Mouse (Mus musculus) G1E-ER4 (cell line): ENCODE measurements around the gene Rccd1. TPM values are rescaled to one million over a fixed set of nuclear protein-coding genes. Genes with fewer than 3 reads are reported as not detected.

ENCODE experiments used
- GATA1 ChIP-seq: IDR thresholded peaks from one replicate; pipeline ENCODE4 v1.8.0; 2012; ENCODE audit warnings: low read length, inconsistent platforms
- polyA plus RNA-seq: library from polyadenylated mRNA; stranded (reverse); fragments of >175 nt; gene quantifications from 2 replicates; pipeline ENCODE4 v1.2.3, GENCODE M21; 2012

The Rccd1 gene
- polyA plus RNA-seq, 1 experiment = 22.2 TPM

DNA sequence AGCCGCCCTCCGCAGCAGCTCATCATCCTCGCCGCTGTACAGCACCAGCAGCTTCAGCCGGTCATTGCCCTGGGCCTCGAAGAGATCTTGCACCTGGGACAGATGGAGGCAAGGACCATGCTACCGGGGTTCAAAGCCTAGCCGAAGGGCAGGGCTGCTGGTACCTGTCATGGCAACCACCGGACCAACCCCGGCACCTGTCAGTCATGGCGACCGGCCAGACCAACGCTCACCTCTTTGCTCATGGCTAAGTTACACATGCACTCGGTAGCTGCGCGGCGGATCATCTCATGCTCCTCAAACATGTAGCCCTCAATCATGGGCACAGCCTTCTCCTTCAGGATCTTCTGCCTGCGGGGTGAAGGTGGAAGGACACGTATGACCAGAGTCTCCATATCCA lies 1.8 kb upstream of the Rccd1 start:
- no peak for TF ChIP-seq GATA1

GRCm38 (mm10) chr7:80325292-80325868 lies 1.1 kb upstream of the Rccd1 start:
- TF ChIP-seq GATA1 = no peak

- no peak for TF ChIP-seq GATA1
Measured at GRCm38 (mm10) chr7:80323336-80323735, 918 bp downstream of the Rccd1 start.

DNA sequence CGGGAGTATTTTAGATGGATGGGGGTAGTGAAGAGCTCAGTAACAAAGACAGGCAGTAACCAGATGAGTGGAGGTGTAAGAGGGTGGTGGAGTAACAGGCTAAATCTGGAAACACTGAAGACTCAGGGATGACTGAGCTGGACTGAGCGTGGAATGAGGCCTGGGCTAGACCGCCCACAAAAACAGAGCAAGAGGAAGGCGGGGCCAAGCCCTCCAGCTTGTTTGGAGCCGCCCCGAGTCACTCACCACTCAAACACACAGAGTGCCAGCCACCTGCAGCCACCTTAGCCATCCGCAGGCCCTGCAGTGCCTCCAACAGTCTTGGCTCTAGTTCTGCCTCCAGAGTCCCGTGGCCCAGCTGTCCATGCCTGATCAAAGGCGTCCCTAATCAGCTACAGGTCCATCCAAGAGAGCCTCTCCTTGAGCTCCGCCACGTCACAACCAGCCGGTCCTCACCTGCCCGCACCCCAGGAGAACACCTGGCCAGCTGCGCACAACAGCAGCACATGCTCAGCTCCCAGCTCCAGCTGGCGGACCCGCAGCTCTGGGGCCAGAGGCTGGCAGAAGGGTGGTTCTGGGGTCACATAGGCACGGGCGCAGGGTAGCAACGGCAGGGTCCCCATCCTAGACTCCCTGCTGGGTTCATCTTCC lies 4.3 kb downstream of the Rccd1 start:
- no peak for TF ChIP-seq GATA1

GRCm38 (mm10) chr7:80318670-80319069 lies 5.6 kb downstream of the Rccd1 start:
- TF ChIP-seq GATA1 = no peak

DNA sequence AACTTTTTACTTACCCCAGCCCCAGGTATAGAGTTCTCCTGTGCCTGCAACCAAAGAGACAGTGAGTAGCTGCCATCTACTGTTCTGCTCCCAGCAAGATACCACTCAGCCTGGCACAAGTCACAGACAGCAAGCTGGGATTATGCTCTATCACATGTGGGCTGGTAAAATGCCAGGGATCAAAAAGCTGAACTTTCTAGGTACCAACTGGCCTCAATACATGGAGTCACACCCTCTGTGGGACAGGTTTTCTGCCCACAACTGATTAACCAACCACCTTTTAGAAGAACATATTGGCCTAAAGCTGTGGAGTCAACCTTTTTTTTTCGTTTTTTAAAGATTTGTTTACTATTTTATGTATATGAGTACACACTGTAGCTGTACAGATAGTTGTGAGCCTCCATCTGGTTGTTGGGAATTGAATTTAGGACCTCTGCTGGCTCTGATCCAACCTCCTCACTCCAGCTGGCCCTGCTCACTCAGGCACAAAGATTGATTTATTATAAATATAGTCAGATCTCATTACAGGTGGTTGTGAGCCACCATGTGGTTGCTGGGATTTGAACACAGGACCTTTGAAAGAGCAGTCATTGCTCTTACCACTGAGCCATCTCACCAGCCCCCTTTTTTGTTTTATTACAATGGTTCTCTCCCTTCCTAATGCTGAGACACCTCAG lies 6.7 kb downstream of the Rccd1 start:
- no peak for TF ChIP-seq GATA1

DNA sequence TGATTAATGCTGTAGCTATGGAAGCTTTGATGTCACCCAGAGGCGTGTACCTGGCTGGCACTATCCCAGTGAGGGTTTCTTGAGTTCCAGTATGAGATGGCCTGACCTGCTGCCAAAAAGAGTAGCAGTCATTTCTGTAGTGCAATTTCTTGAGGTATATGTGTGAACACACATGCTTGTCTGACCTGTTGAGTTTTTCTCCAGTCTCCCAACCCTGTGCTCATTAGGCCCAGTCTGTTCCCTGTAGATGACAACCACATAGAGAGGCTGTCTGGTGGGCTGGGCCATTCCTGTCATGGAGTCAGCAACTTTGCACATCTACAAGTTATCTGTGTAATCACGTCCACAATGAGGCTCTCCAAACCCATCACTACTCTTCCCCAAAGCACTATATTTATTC lies 8.5 kb downstream of the Rccd1 start:
- TF ChIP-seq GATA1 = no peak

DNA sequence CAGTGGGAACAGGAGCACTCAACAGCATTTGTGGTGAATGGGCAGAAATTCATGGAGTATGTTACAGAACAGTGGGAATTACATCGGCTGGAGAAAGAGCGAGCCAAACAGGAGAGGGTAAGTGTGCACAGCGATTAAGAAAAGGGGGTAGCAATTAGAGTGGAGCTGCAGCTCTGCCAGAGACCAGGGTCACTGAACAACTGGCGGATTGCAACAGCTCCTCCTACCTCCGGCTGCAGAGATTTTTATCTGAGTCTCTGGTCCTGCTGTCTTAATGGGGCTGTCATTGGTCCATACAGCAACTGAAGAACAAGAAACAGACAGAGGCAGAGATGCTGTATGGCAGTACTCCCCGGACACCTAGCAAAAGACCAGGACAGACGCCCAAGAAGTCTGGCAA lies 13.5 kb downstream of the Rccd1 start:
- no peak for TF ChIP-seq GATA1

- no peak for TF ChIP-seq GATA1
Measured at GRCm38 (mm10) chr7:80307766-80308165, 16.5 kb downstream of the Rccd1 start.

DNA sequence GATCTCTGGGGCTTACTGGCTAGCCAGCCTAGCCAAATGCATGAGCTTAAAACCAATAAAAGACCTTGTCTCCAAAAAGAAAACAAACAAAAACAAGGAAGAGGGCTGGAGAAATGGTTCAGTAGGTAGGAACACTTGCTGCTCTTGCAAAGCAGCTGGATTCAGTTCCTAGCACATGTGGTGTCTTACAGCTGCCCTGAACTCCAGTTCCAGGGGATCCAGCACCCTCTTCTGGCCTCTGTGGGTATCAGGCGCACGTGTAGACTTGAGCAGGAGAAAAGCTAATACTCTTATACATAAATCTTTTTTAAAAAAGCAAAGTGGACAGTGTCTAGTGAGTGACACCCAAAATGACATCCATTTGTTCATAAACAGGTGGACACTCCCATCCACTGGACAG lies 22.7 kb downstream of the Rccd1 start:
- TF ChIP-seq GATA1 = no peak

DNA sequence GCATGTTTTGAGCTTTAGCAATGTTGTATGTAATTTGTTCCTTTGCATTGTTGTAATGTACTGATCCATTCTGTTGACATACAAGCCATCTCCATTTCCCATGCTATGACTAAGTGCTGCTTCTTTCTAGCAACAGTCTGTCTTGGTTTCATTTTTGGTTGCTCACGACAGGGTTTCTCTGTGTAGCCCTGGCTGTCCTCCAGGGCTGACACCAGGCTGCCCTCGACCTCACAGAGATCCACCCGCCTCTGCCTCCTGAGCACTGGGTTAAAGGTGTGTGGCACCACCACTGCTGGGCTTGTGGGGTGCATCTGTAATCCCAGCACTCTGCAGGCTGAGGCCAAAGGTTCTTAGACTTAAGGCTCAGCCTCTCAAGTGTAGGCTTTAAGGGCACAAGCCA lies 24.7 kb downstream of the Rccd1 start:
- no peak for TF ChIP-seq GATA1

DNA sequence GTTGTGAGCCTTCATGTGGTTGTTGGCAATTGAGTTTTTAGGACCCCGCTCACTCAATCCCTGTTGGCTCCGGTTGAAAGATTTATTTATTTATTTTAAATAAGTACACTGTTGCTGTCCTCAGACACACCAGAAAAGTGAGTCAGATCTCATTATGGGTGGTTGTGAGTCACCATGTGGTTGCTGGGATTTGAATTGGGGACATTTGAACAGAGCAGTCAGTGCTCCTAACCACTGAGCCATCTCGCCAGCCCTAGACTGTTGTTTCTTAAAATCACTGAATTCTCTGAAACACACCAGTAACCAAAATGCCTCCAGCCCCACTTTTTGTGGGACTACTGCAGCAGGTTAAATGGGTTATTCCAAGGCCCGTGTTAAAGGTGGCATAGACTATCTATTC lies 25.5 kb downstream of the Rccd1 start:
- TF ChIP-seq GATA1 = no peak

DNA sequence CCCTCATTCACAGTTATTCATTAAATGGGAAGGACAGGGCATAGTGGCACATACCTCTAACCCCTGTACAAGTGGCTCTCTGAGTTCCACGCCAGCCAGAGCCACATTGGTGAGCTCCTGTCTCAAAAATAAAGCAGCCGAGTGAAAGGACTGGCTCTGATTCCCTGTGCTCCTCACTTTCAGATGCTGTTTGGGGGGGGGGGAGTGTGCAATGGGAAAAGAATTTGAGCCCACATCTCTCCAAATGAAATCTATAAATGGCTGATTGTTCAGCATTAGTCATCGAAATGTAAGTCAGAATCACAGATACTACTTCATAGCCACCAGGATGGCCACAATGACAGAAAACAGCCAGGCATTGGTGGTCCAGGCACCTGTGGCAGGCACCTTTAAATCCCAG lies 27.2 kb downstream of the Rccd1 start:
- TF ChIP-seq GATA1 = no peak

- TF ChIP-seq GATA1 = no peak
Measured at GRCm38 (mm10) chr7:80296462-80296861, 27.8 kb downstream of the Rccd1 start.

DNA sequence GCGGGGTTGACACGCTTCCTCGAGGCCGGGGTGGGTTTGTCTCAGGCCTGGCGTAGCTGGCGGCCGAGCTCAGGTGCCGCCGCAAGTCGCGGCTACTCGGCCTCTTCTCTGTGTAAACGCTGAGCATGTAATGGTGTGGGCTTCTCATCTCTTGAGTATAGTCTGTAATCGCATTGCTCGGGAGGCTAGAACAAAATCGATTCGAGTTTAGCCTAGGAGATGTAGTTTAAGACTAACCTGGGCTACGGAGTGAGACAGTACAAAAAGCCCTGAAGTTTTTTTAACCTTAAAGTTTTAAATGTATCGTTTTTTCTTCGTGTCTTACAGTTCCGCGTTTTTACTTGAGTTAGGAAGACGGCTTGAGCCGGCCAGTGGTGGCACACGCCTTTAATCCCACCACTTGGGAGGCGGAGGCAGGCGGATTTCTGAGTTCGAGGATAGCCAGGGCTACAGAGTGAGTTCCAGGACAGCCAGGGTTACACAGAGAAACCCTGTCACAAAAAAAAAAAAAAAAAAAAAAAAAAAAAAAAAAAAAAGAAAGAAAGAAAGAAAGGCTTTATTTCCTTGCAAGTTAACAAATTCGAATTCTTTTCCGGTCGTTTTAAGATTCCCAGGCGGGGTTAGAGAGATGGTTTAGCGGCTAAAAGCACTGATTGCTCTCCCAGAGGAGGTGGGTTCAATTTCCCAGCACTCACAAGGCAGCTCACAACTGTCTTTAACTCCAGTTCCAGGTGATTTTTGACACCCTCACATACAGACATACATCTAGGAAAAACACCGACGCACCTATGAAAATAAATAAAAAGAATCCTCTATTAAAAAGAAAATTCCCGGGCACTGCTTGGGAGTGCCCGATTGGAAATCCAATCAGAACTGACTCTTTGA lies 29.2 kb downstream of the Rccd1 start:
- TF ChIP-seq GATA1 = no peak
